Mouse (Mus musculus) bone marrow, adult 2 months (tissue): Measurements from ENCODE around the gene Nek7.

Source experiments
- CTCF ChIP-seq: fragments of 200-500 bp; IDR thresholded peaks from 2 replicates; pipeline ENCODE4 v1.5.1; 2011; ENCODE audit warnings: low read length, control low read depth; ENCODE audit not compliant: control insufficient read depth, insufficient read depth
- POLR2A ChIP-seq: fragments of 200-500 bp; IDR thresholded peaks from 2 replicates; pipeline ENCODE4 v1.6.1; 2011; ENCODE audit warnings: low read depth, mild to moderate bottlenecking, control low read depth, low read length, borderline replicate concordance; ENCODE audit not compliant: control insufficient read depth

DNA sequence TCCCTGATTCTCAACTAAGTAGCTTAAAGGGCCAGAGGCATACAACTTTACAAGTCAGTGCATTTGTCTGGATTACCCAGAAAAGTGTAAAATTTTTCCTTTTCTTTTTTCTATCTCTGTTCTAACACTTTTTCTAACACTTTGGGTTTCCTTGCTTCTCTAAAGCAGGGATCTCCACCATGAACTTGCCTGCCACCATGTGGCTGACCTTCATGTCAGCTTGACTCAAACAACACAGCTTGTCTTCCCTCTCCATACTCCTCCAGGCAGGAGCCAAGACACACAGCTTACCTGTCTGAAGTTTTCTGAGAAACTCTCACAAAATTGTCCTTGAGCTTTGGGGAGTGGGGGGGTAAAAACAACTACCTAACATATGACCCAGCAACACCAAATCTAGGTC, 17.9 kb upstream of the Nek7 start:
- peak; percentile 54 for TF ChIP-seq CTCF
- no peak for TF ChIP-seq POLR2A
